Mouse (Mus musculus): ENCODE data around the gene Hist2h2ab.

DNA sequence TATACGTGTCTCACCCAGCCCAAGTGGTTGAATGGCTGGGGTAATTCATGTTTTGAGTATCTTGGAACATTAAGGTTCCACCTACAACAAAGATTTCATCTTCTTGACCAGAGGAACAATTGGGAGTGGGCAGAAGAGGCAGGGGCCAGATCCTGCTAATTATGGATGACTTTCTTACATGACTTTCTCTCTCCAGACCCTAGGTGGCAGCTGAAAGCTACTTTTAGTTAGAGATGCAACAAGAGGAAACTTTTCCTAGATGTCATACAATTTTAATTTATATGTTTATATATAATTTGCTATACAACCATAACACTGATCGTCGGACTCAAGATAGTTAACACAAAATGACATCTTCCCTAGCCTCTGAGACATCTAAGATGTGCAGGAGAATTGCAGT is 11.8 kb upstream of the Hist2h2ab start:
- TF ChIP-seq POLR2A (IDR thresholded peaks at IDR 0.05; ENCODE audit: borderline replicate concordance, extremely low read depth, low read depth, low read length) (no peak), CTCF (IDR thresholded peaks at IDR 0.05; ENCODE audit: insufficient read depth, low read length) (no peak)
